Mouse (Mus musculus) kidney, postnatal 0 days (tissue): ENCODE measurements around the gene Mb. TPM values are rescaled to one million over a fixed set of nuclear protein-coding genes. Genes with fewer than 3 reads are reported as not detected.

Experiments
- ATAC-seq: fragments of 200-750 bp; cut with Nextera tagmentation; replicated peaks from 2 replicates; pipeline ENCODE4 v1.8.0; 2017; ENCODE audit warnings: low read depth, moderate number of reproducible peaks, moderate TSS enrichment, moderate library complexity; ENCODE audit not compliant: low FRiP score
- DNase-seq: peaks from one replicate; pipeline ENCODE4 v3.0.0-alpha.2; 2016; ENCODE audit warnings: low spot score
- H3K27ac ChIP-seq: fragments of 300-500 bp; sonication (generic); 2 replicates; pipeline ENCODE4 v1.5.1; 2014; ENCODE audit warnings: mild to moderate bottlenecking
- H3K27me3 ChIP-seq: fragments of 300-500 bp; sonication (generic); 2 replicates; pipeline ENCODE4 v1.6.1; 2014; ENCODE audit warnings: low read length, mixed read lengths; ENCODE audit not compliant: insufficient read depth
- H3K36me3 ChIP-seq: fragments of 300-500 bp; sonication (generic); 2 replicates; pipeline ENCODE4 v1.6.1; 2014; ENCODE audit warnings: low read length, mixed read lengths; ENCODE audit not compliant: insufficient read depth
- H3K4me1 ChIP-seq: fragments of 300-500 bp; sonication (generic); replicated peaks from 2 replicates; pipeline ENCODE4 v1.6.1; 2014; ENCODE audit warnings: antibody characterized with exemption, low read length, mixed read lengths; ENCODE audit not compliant: insufficient read depth
- H3K4me2 ChIP-seq: fragments of 300-500 bp; sonication (generic); 2 replicates; pipeline ENCODE4 v1.6.1; 2014; ENCODE audit warnings: mild to moderate bottlenecking, low read length, moderate library complexity, mixed read lengths
- H3K4me3 ChIP-seq: fragments of 300-500 bp; sonication (generic); replicated peaks from 2 replicates; pipeline ENCODE4 v1.5.1; 2014; ENCODE audit warnings: low read depth, low read length
- H3K9ac ChIP-seq: fragments of 300-500 bp; sonication (generic); 2 replicates; pipeline ENCODE4 v1.6.1; 2014; ENCODE audit warnings: low read depth, low read length
- H3K9me3 ChIP-seq: fragments of 300-500 bp; sonication (generic); replicated peaks from 2 replicates; pipeline ENCODE4 v1.6.1; 2016; ENCODE audit warnings: low read length, inconsistent platforms, mixed read lengths
- CTCF ChIP-seq: IDR thresholded peaks from 2 replicates; pipeline ENCODE4 v1.5.1; 2016; ENCODE audit warnings: antibody characterized with exemption, low read depth, mild to moderate bottlenecking, moderate library complexity
- WGBS: fragments of 180-500 bp; shearing (Covaris S2); extraction: QIAGEN DNeasy Blood & Tissue Kit; methylation state at CpG from one replicate; pipeline ENCODE4 v1.1.7; 2014; 5-methylcytosine and 5-hydroxymethylcytosine counted together
- polyA plus RNA-seq: library from polyadenylated mRNA; unstranded; fragments of >200 nt; fragmentation: Nextera tagmentation; extraction: Ambion mirVana; gene quantifications from 2 replicates; pipeline ENCODE4 v1.2.1, GENCODE M21; 2015

Mb gene
- polyA plus RNA-seq, 1 experiment from 2014 or later, result 0.76 TPM

DNA sequence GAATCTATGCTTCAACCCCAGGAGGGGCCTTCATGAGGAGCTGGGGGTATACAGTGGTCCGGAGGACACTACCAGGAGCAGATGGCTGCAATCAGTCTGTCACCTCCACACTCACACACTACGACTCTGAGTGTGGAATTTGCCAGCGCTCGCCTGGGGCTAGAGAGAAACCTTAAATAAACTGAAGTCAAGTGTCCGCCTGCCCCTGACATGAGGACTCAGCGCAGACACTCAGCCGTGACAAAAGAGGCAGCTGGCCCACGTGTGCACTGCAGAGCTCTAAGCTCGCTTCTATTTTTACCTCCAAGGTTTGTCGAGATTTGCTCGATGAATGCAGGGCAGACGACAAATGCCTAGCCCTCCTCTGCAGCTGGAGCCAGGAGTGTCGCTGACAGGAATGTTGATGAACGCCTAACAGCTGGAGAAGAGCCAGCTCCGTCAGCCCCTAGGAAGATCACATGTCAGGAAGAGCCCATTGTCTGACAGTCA is 36.7 kb downstream of the Mb start:
- TF ChIP-seq CTCF, result no peak
- no peak overlapping the region for H3K4me3 ChIP-seq
- no peak overlapping the region for H3K9ac ChIP-seq
- ATAC-seq (peak; percentile 24; the same call in 1 of the 2 replicates), DNase-seq (peak; percentile 72)
- H3K27ac ChIP-seq, result no peak overlapping the region
- 3% methylated on average over 15 of the region's 15 CpGs for WGBS
- no peaks in the 10 kb centered on the region for H3K27me3 ChIP-seq
- H3K4me1 ChIP-seq, result peaks cover 9% of the 10 kb centered on the region; the same call in 1 of the 2 replicates
- H3K4me2 ChIP-seq, result peak overlapping the region; percentile 30
- H3K9me3 ChIP-seq, result no peaks in the 10 kb centered on the region
- H3K36me3 ChIP-seq, result no peaks in the 10 kb centered on the region

DNA sequence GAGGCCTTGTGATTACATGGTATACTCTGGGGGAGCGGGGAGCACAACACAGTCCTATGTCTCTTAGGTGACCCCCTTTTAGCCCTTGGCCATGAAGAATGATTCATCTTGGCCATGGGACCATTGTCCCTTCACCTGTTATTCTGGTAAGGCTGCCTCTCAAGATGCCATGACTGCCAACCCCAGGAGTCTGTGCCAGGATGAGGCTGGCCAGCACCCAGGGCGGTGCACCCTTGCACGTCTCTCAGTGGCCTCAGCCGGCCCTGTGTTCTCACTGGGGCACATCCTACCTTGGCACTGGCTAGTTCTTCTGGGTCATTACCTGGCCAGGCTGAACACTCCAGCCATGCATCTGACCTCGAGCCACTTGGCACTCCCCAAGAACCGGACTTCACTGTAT is 41.6 kb downstream of the Mb start:
- no peak overlapping the region for H3K4me2 ChIP-seq
- peaks cover 5% of the 10 kb centered on the region; the same call in 1 of the 2 replicates for H3K4me1 ChIP-seq
- no peaks in the 10 kb centered on the region for H3K27me3 ChIP-seq
- H3K4me3 ChIP-seq, result no peak overlapping the region
- H3K9me3 ChIP-seq, result no peaks in the 10 kb centered on the region
- no peaks in the 10 kb centered on the region for H3K36me3 ChIP-seq
- ATAC-seq, result no peak
- H3K9ac ChIP-seq, result no peak overlapping the region
- WGBS, result 86% methylated on average over 6 of the region's 6 CpGs
- no peak for DNase-seq
- TF ChIP-seq CTCF, result no peak
- H3K27ac ChIP-seq, result no peak overlapping the region

DNA sequence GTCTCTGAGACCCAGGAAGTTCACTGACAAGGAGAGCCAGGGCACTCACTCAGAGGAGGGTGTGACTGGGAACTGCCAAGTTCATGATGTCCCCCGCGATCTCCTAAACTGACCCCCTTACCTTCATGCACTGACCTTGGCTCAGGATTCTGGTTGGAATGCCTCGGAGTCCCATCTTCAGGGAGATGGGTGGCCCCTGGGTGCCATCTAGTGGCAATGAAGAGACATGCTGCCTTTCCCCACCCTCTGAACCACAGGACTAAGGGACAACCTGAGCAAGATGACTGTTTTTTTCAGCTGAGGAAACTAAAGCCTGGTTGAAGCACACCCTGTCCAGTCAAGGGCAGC is 46.6 kb downstream of the Mb start:
- no peak for ATAC-seq
- H3K9ac ChIP-seq, result no peak overlapping the region
- H3K4me3 ChIP-seq, result no peak overlapping the region
- no peaks in the 10 kb centered on the region for H3K4me1 ChIP-seq
- TF ChIP-seq CTCF, result peak; percentile 94
- H3K27ac ChIP-seq, result no peak overlapping the region
- no peak overlapping the region for H3K4me2 ChIP-seq
- no peaks in the 10 kb centered on the region for H3K36me3 ChIP-seq
- 13% methylated on average over 3 of the region's 3 CpGs for WGBS
- peak; percentile 74 for DNase-seq
- H3K9me3 ChIP-seq, result no peaks in the 10 kb centered on the region
- H3K27me3 ChIP-seq, result no peaks in the 10 kb centered on the region

DNA sequence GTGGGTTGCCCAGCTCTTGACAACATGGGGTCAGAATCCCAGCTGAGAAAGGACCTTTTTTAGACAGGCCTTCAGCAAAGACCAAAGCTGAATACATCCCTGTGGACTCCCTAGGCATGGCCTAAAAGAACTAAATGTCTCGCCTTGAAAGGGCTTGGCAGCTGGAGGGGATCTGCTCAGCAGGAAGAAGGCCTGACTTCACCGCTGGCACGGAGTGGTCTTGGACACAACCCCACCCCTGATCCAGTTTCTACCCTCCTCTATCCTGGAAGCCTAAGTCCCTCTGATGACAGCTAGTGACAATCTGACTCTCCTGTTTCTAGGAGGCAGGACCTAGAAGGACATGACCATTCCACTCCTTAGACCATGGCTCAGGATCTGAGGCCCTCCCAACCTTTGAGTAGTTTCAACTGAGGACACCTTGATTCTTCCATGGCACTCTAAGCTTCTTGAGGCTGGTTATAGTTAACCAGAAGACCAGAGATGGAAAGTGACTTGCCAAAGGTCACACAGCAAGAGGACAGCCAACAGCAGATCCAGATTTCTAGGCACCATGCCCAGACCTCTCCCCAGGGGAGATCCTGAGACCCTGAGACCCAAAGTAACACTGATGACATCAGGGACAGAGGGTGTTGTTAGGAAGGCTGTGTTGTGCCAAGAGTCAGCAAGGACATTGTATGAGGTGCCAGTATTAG is 47.1 kb downstream of the Mb start:
- TF ChIP-seq CTCF, result no peak
- ATAC-seq, result no peak
- WGBS, result 89% methylated on average over 3 of the region's 3 CpGs

DNA sequence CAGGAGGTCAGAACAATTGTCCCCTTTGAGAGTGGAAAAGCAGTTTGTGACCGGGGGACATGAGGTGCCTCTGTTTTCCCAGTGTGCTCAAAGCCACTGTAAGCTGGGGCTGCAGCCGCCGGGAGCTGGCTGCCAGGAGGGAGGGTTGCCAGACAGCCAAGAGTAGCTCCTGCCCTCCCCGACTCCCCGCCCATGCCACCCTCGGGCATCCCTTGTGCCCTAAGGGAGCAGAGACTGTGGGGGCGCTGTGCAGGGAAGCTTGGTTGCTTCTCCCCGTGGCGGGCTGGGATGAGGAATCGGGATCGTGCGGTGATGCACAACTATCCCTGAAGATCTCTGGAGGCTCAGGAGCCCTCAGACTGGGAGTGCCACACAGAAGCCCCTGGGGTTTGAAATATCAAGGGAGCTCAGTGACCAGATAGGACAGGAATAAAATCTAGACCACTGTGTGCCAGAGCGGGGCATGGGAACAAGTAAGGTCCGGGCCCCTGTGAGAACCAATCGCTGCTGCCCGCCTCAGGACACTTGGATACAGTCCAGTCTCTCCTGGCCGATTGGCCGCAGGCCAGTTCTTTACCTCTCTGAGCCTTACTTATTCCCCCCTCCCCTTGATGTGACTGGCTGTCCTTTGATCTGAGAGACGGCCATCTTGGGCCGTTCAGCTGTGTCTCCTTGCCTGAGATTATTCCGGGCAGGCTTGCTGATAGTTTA is 51.4 kb downstream of the Mb start:
- WGBS, result 45% methylated on average over 21 of the region's 21 CpGs
- no peaks in the 10 kb centered on the region for H3K36me3 ChIP-seq
- no peaks in the 10 kb centered on the region for H3K4me1 ChIP-seq
- no peaks in the 10 kb centered on the region for H3K9me3 ChIP-seq
- H3K9ac ChIP-seq, result no peak overlapping the region
- H3K27ac ChIP-seq, result no peak overlapping the region
- no peaks in the 10 kb centered on the region for H3K27me3 ChIP-seq
- DNase-seq (no peak), ATAC-seq (no peak)
- H3K4me3 ChIP-seq, result no peak overlapping the region
- TF ChIP-seq CTCF, result no peak; the same call in 1 of the 2 replicates
- no peak overlapping the region; the same call in 1 of the 2 replicates for H3K4me2 ChIP-seq

More for the DNA sequence above, 47.1 kb downstream of the Mb start:
- no peaks in the 10 kb centered on the region for H3K27me3 ChIP-seq
- no peak overlapping the region for H3K9ac ChIP-seq
- DNase-seq, result no peak
- H3K27ac ChIP-seq, result no peak overlapping the region
- H3K4me1 ChIP-seq, result no peaks in the 10 kb centered on the region
- no peaks in the 10 kb centered on the region for H3K9me3 ChIP-seq
- no peaks in the 10 kb centered on the region for H3K36me3 ChIP-seq
- no peak overlapping the region for H3K4me3 ChIP-seq
- no peak overlapping the region for H3K4me2 ChIP-seq

DNA sequence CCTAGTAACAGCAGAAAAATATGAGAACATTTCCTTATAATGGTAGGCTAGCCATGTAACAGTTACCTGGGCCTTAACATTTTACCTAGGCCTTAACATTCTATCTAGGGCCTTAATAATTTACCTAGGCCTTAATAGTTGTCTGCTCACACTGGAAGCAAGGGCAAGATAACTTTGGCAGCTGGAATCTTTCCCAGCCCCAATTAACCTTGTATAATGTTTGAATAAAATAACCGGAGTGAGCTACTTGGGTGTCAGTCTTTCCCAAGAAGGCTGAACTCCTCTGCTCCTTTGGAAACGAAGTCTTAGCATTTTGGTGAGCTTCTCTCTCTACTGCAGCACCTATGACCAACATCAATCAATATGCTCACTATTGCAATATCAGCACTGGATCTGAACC is 52.4 kb downstream of the Mb start:
- ATAC-seq (no peak), DNase-seq (no peak)
- TF ChIP-seq CTCF, result no peak
- Histone ChIP-seq H3K36me3 (no peaks in the 10 kb centered on the region), H3K4me1 (no peaks in the 10 kb centered on the region), H3K4me2 (no peak overlapping the region), H3K4me3 (no peak overlapping the region), H3K27me3 (no peaks in the 10 kb centered on the region), H3K27ac (no peak overlapping the region; the same call in 1 of the 2 replicates), H3K9ac (no peak overlapping the region), H3K9me3 (no peaks in the 10 kb centered on the region)
- WGBS, result 57% methylated on average over 2 of the region's 2 CpGs
